ENCODE assay signal across 11 mouse cellular contexts in the genomic region with DNA sequence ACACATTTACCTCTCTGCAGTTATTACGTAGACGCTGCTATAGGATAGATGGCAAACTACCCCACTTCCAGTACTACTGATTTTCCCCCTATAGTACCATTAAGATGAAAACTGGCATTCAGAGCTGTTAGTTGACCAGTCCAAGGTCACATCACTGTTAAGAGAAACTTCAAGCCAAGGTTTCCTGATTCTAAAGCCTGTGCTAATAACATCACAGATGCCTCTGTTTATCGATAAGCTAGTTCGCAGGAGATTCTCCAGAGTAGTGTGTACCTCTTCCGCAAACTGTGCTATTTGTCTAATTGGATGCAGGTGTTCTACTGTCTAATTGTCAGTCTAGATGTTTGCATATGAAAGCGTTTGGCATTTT.
DNase-seq lines count a peak whose midpoint lies in the region; ATAC-seq and TF ChIP-seq lines count a peak whose summit lies in the region.
"Had no signal": no experiment of that assay in that cellular context is flagged by ENCODE, and none has a peak within 500 bp of the region (broad histone marks: within the 10 kb centered on the region; RNA-seq: fewer than 3 reads in every experiment).

No protein-coding gene starts in this region.

- H3K9ac ChIP-seq in forebrain, embryonic 11.5 days (ENCODE audit: low read length) = no peak overlapping the region
- no peak overlapping the region for H3K9ac ChIP-seq in hindbrain, embryonic 12.5 days
- H3K9ac ChIP-seq in midbrain, embryonic 13.5 days (replicated peaks) = peak overlapping the region; percentile 44; the same call in 1 of the 2 replicates
- no peak overlapping the region for H3K9ac ChIP-seq in intestine, postnatal 0 days (ENCODE audit: low read depth, low read length)

- no peak overlapping the region for H3K4me2 ChIP-seq in forebrain, embryonic 11.5 days (ENCODE audit: low read depth, low read length, severe bottlenecking)
- no peak overlapping the region for H3K4me2 ChIP-seq in hindbrain, embryonic 12.5 days (replicated peaks)
- no peak overlapping the region for H3K4me2 ChIP-seq in midbrain, embryonic 13.5 days (replicated peaks)
- H3K4me2 ChIP-seq in intestine, postnatal 0 days (replicated peaks; ENCODE audit: low read depth) = no peak overlapping the region

- no peaks in the 10 kb centered on the region for H3K36me3 ChIP-seq in forebrain, embryonic 11.5 days (ENCODE audit: control insufficient read depth, insufficient read depth, low read length)
- no peaks in the 10 kb centered on the region for H3K36me3 ChIP-seq in hindbrain, embryonic 12.5 days
- no peaks in the 10 kb centered on the region for H3K36me3 ChIP-seq in midbrain, embryonic 13.5 days
- H3K36me3 ChIP-seq in intestine, postnatal 0 days (ENCODE audit: control insufficient read depth, insufficient read depth) = no peaks in the 10 kb centered on the region

- TF ChIP-seq POLR2A in brain, embryonic 14.5 days (IDR thresholded peaks at IDR 0.05; ENCODE audit: borderline replicate concordance, extremely low read depth, insufficient read depth, insufficient read length, poor library complexity, severe bottlenecking) = no peak
- no peak for TF ChIP-seq POLR2A in cerebellum, adult 2 months (IDR thresholded peaks at IDR 0.05; ENCODE audit: borderline replicate concordance, insufficient read depth, low read length)

- 85% methylated on average over 6 of the region's 6 CpGs for WGBS in forebrain, embryonic 11.5 days
- WGBS in hindbrain, embryonic 12.5 days = 84% methylated on average over 6 of the region's 6 CpGs
- WGBS in midbrain, embryonic 13.5 days = 76% methylated on average over 6 of the region's 6 CpGs
- 87% methylated on average over 6 of the region's 6 CpGs for WGBS in intestine, postnatal 0 days
- WGBS in cerebellum, adult 2 months = 95% methylated on average over 6 of the region's 6 CpGs

- no peaks in the 10 kb centered on the region; the same call in 1 of the 2 replicates for H3K4me1 ChIP-seq in forebrain, embryonic 11.5 days (replicated peaks; ENCODE audit: control insufficient read depth, insufficient read depth, low read length)
- peaks cover 12% of the 10 kb centered on the region for H3K4me1 ChIP-seq in hindbrain, embryonic 12.5 days
- peaks cover 27% of the 10 kb centered on the region for H3K4me1 ChIP-seq in midbrain, embryonic 13.5 days (replicated peaks)
- no peaks in the 10 kb centered on the region for H3K4me1 ChIP-seq in intestine, postnatal 0 days (replicated peaks; ENCODE audit: control insufficient read depth, insufficient read depth, low read length)
- H3K4me1 ChIP-seq in cerebellum, adult 2 months (ENCODE audit: control insufficient read depth, insufficient read depth, low read length) = no peaks in the 10 kb centered on the region

- ATAC-seq in forebrain, embryonic 11.5 days (replicated peaks; ENCODE audit: low FRiP score) = 0 out of 2 replicates have a peak, but pooled peaks have one; percentile 24
- no peak for ATAC-seq in hindbrain, embryonic 12.5 days (ENCODE audit: low FRiP score)
- no peak for ATAC-seq in midbrain, embryonic 13.5 days
- no peak for ATAC-seq in intestine, postnatal 0 days

- DNase-seq in brain, embryonic 14.5 days (ENCODE audit: low read depth) = peak; percentile 61
- no peak for DNase-seq in forebrain, embryonic 11.5 days (ENCODE audit: low spot score)
- DNase-seq in thymus, adult 18-20 months = no peak
- no peak for DNase-seq in gastrocnemius, adult 8-10 months (ENCODE audit: low spot score in 2 of 2)
- DNase-seq in cerebellum, adult 2 months = no peak
- DNase-seq: cerebellum, adult 11 months; lung, postnatal 36 days had no signal

- no peaks in the 10 kb centered on the region for H3K27me3 ChIP-seq in forebrain, embryonic 11.5 days (ENCODE audit: control insufficient read depth, insufficient read depth, low read length)
- H3K27me3 ChIP-seq in hindbrain, embryonic 12.5 days = no peaks in the 10 kb centered on the region
- H3K27me3 ChIP-seq in midbrain, embryonic 13.5 days = no peaks in the 10 kb centered on the region
- H3K27me3 ChIP-seq in intestine, postnatal 0 days (replicated peaks; ENCODE audit: control insufficient read depth, insufficient read depth, low read length) = no peaks in the 10 kb centered on the region
- H3K27me3 ChIP-seq in cerebellum, adult 2 months (ENCODE audit: control insufficient read depth, insufficient read depth, low read length) = no peaks in the 10 kb centered on the region; the same call in 1 of the 2 replicates

- no peak for TF ChIP-seq CTCF in brain, embryonic 14.5 days (IDR thresholded peaks at IDR 0.05; ENCODE audit: borderline replicate concordance, extremely low read depth, insufficient read depth, insufficient read length)
- TF ChIP-seq CTCF in intestine, postnatal 0 days (IDR thresholded peaks at IDR 0.05; ENCODE audit: low read depth) = no peak
- no peak for TF ChIP-seq CTCF in cerebellum, adult 2 months (IDR thresholded peaks at IDR 0.05; ENCODE audit: borderline replicate concordance, insufficient read depth, low read depth, low read length)

- no peak overlapping the region for H3K27ac ChIP-seq in forebrain, embryonic 11.5 days (ENCODE audit: low read depth, low read length)
- peak overlapping the region; percentile 93 for H3K27ac ChIP-seq in hindbrain, embryonic 12.5 days
- peak overlapping the region; percentile 90 for H3K27ac ChIP-seq in midbrain, embryonic 13.5 days
- H3K27ac ChIP-seq in intestine, postnatal 0 days (ENCODE audit: low read depth, low read length) = no peak overlapping the region
- H3K27ac ChIP-seq in cerebellum, adult 2 months (ENCODE audit: insufficient read depth, low read length) = no peak overlapping the region
- H3K27ac ChIP-seq: kidney, postnatal 0 days had no signal

- H3K9me3 ChIP-seq in forebrain, embryonic 11.5 days (ENCODE audit: control insufficient read depth, low read length) = no peaks in the 10 kb centered on the region
- H3K9me3 ChIP-seq in hindbrain, embryonic 12.5 days (replicated peaks) = no peaks in the 10 kb centered on the region
- H3K9me3 ChIP-seq in midbrain, embryonic 13.5 days = no peaks in the 10 kb centered on the region
- no peaks in the 10 kb centered on the region for H3K9me3 ChIP-seq in intestine, postnatal 0 days (ENCODE audit: control insufficient read depth)

- H3K4me3 ChIP-seq in forebrain, embryonic 11.5 days (ENCODE audit: low read depth, low read length) = no peak overlapping the region
- H3K4me3 ChIP-seq in hindbrain, embryonic 12.5 days = no peak overlapping the region
- H3K4me3 ChIP-seq in midbrain, embryonic 13.5 days (replicated peaks) = no peak overlapping the region
- H3K4me3 ChIP-seq in intestine, postnatal 0 days (ENCODE audit: low read depth, low read length) = no peak overlapping the region
- H3K4me3 ChIP-seq in cerebellum, adult 2 months (replicated peaks; ENCODE audit: insufficient read depth, low read depth, low read length) = no peak overlapping the region

Comparison
In these comparisons a context has a peak if more than half of its experiments do, and no peak if none do; other contexts are left out.
1. H3K27ac ChIP-seq: peak in hindbrain, embryonic 12.5 days (single experiment) and midbrain, embryonic 13.5 days (single experiment); none in forebrain, embryonic 11.5 days (single experiment), intestine, postnatal 0 days (single experiment) and cerebellum, adult 2 months (single experiment).